Mouse (Mus musculus) cerebellum, postnatal 4 days (tissue): ENCODE data around the gene Pigg.

Experiments used
- DNase-seq, 2 experiments: peaks; one replicate each; pipeline ENCODE4 v3.0.0; 2022; ENCODE audit warnings: low spot score in 2 of 2, mixed read lengths in 1 of 2

The Pigg gene

DNA sequence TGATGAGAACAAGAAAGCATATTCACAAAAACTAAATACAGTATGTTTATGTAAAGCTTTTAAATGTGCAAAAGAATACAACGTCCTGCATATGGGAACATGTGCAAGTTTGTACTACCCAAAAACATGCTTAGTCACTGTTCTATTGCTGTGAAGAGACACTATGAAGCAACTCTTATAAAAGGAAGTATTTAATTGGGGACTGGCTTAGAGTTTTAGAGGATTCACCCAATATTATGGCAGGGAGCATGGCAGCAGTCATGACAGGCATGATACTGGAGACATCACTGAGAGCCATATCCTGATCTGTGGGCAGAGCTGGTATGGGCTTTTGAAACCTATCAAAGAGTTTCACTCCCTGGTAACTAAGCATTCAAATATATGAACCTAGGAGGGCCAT is 45.5 kb downstream of the Pigg start:
- DNase-seq, result no peak

DNA sequence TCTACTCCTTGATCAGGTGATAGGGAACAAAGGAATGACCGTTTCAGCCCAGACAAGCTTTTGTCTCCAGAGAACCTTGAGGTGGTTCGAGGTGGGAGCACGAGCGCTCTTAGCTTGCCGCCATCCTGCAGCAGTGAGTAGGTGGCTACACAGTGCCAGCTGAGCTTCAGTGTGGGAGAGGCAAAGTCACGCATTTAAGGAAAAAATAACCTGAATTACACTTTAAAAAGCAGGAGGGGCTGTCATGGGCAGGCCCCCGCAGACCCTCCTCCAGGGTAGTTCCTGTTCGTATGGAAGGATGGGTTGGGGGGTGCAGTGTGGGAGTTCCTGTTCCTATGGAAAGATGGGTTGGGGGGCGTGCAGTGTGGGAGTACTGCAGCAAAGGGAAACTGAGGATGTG is 47.1 kb downstream of the Pigg start:
- no peak for DNase-seq

DNA sequence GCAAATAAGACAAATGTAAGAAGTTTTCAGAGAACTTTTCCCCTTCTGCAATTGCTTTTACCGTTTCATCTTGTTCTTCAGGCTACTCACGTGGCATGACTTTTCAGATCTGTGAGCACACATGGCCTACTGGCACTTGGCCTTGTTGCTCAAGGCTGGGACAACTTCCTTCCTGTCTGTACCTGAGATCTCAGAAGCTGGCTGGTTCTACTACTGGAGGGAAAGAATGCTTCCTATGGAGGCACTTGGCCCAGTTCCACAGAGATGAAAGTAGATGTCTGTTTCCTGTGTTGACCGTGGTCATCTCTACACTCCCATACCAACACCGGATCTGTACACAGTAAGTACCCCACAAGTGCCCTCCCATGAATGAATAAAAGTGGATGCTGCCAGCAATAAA is 47.8 kb downstream of the Pigg start:
- DNase-seq, result no peak

DNA sequence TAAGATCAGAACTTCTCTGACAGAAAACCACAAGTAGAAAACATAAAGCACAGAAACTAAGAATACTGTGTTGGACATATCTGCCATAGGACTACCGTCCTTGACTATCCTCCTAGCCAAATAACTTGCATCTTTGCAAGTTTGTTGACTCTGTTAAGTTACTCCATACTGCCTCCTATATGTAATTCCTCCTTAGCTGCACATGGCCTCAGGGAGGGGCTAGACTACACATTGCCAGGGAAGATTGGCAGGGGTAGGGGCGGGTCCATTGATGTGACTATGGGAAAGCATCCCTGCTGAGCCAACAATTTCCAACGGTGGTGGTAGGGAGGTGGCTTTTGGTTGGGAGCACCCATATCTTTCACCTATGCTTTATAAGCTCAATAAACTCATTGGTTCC is 49.9 kb downstream of the Pigg start:
- DNase-seq, result no peak

DNA sequence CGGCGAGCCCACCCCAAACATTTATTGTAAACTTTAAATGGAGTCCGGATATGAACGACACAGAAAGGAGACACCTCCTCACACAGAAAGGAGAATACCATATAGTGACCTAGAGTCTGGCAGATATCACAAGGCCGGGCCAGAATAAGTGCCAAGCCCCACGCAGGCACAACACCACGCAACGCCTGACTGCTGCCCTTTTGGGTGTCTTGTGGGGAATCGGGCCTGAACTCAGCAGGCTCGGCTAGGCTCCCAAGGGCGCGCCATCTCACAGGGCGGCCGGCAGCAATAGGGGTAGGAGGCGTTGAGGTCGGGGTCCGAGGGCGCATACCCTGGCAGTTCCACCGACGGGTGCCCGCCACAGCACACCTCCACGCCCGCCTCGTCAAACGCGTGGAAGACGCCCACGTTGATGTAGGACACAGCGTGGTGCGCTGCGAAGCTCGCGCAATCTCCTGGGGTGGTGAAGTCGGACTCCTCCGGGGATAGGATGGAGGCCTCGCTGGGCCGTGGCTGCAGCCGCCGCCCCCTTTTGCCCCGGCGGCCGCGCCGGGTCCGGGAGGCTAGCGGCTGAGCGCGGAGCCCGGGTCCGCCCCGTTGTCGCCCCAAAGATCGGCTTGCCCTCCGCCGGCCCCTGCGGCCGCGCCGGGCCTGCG is 54.0 kb downstream of the Pigg start:
- peak in 1 of 2 experiments; percentile 22 for DNase-seq

DNA sequence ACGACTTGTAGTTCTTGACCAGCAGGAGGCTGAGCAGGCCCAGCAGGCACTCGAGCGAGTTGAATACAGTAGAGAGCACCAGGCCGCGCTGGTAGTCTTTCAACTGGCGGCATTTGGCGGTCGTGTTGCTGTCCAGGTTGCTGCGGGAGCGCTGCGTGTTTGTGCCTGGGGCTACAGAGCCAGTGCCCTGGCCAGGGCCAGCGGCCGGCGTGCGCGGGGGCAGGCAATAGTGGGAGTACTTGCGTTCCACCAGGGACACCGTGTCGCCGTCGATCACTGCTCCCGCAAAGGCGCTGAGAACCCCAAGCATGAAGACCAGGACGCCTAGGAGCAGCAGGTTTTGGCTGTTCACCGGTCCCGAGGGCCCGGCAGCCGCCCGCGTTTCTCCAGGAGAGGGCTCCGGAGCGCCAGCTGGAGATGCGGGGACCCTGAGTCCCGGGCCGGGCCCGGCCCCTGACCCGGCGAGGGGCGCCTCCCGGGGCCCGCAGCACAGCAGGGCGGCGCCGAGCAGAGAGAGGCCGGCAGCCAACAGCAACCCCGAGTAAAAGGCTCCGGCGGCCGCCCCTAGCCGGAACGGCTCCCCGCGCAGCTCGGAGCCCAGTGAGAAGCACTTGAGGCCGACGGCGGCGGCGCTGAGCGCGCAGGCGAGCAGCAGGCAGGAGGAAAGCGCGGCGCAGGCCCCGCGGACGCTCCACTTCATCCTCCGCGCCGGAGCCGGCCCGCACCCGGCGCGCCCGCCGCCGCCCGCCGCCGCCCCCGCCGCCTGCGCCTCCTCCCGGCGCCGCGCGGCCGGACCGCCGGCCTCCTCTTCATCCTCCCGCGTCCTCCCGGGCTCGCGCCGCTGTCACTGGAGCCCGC is 54.8 kb downstream of the Pigg start:
- peak; percentile 24 to 27 for DNase-seq

DNA sequence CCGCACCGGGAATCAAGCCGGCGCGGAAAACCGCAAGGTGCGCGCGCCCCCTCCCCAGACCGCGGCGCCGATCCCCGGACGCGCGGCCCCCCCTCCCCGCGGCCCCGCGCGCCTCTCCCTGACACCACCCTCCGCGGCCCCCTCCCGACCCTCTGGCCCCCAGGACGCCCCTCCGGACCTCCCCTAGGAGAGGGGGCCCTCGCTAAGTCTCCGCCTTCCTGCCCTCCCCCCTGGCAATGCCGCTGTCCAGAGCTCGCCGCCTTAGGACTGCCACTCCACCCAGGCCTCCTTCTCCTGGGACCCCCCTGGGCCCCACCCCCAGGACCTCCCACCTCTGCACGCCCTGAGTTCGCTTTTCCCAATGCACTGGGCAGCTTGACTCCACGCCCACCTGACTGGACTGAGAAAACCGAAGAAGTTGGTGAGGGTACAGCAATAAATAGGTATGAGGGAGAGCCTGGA is 55.5 kb downstream of the Pigg start, which contains the start of gene Gm42517:
Gene Gm42517 (minus strand): TSS at position 52 of the 462 bp plus-strand sequence.
- DNase-seq, result no peak

DNA sequence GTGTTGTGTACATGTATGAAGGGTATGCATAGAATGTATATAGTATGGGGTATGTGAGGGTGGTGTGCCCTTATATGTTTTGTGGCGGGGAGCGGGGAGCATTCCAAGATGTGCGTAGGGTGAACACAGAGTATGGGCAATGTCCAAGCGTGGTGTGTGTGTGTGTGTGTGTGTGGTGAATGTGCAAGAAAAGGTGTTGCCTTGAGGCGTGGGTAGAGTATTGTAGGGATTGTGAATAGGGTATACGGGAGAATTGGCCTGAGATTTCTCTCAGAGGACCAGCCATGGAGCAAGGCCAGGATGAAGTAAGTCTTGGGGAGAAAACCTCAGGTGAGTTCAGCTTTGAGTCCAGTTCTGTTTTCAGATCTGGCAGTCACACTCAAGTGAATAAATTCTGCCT is 56.0 kb downstream of the Pigg start:
- no peak for DNase-seq

DNA sequence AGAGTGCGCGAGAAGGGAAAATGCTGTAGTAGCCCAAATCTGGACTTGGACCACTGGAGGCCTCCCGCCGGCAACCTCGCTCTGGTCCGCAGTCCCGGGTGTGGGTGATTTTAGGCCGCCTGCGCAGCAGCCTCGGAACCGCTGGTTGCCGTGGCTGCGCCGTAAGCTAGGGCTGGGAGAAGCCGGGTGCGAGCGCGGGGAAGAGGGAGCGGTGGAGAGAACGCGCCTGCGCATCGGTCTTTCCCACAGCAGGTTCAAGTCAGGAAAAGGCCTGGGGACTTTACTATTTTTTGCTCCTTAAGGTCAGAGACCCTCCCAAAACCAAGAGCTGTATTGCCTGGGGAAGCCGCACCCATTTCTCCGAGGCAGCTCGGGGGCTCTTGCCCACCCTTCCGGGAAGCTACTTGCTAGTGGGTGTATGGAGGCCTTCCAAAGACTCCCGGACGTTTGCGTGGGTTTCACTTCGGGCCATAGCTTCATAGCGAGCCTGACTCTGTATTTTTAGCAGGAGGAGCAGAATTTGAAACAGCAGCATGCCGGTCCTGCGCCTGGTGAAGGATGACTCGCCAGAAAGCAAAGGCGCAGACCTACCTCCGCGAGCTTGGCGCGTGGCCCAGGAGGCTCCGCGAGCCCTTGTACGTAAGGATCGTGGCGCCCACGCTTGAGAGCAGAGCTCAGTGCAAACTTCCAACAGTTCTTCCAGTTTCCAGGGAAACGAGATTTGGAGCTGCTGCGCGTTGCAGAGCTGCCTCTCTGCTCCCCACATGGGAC is 56.6 kb downstream of the Pigg start:
- peak; percentile 28 to 37 for DNase-seq

DNA sequence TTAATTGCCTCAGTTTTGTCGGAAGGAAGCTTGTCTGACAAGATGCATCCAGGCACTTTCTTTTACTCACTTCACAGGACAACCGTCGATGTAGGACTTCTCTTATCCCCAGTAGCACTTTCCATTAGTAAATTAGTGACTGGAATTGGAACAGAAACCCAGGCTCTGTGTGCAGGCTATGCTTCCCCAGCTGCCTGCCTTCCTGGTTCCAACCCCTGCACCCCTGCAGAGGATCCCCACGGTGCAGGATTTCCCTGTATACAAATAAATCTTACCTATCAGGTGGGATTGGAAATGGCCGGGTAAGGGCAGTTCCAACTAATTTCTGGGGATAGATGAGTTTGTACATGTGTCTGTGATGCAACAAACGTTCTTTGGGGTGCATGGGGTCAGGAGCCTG is 57.6 kb downstream of the Pigg start:
- no peak for DNase-seq

DNA sequence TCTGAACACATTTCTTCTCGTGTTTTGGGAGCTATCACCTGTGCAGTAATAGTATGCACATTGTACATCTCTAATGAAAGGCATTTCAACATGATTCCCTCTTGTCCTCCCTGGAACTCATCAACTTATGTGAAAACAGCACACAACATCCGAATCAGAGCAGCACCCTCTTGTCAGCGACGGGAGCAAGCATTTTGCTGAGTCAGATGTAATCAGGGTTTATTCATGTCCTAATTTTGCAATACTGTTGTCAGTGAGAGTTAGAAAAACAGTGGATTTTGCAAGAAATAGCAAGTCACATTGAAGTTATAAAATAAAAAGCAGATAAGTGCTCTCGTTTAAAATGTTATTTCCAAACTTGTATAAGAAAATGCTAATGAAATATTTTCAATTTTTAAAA is 61.7 kb downstream of the Pigg start:
- DNase-seq, result no peak

DNA sequence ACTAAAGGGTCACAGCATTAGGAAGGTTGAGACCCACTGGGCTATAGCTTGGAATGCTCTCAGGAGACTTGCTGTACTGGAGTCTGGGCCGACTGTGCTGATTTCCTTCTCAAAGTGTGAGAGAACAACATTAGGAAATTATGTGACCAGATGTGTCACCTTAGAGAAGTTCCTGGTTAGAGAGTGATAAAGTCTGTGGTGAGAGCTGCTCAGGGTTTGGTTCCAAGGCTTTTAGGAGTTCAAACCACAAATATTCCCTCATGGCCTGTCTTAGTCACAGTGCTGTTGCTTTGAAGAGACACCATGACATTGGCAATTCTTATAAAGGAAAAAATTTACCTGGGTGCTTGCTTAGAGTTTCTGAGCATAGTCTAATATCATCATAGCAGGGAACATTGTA is 63.6 kb downstream of the Pigg start:
- DNase-seq, result no peak

DNA sequence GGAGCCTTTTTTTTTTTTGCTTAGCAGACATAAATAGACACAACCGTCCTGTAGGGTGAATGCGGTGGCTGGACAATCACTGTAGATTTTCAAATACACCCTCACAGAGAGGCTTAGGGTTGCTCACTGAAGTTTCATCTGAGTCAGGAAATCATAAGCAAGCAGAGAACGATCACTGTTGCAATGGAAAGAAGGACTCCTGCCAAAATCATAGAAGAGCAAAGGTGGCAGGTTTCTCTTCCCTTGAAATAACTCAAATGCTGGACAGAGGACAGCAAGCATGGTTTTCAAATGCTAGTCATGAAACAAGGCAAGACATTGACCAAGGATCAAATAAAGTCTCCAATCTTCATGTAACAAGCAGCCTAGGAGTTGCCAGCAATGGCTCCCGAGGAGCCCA is 65.9 kb downstream of the Pigg start:
- no peak for DNase-seq

DNA sequence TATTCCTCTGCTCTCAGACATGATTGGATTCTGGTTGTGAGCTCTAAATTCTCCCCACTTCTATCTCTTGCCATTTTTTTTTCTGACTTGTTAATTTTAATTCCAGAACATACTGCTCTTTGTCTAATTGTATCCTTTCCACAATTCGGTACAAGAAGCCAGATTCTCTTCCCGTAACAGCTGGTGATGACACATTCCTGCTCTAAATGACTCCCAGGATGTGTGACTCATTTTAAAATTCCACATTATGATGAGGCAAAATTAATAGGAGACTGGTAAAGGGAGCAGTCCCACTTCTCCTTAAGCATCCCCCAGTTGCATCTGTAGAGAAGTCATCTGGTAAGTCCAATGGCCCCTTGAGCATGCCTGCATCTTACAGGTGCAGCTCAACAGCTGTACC is 73.2 kb downstream of the Pigg start:
- no peak for DNase-seq

DNA sequence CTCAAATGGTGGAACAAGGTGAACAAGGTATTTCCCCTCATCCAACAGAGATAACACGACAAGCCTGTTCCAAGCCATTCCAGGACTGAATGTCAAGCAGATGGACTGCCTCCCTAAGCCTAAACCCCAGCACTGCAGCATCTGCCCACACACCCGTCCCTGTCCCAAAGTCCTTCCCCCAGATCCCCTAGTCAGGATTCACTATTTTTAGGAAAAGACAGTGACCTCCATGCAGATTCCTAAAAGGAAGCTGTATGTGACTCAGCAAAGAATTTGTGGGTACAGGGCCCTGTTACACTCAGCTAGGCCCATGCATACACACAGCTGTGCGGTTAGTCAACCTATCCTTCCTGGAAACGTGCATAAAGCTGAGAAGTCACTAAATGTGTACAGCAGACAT is 74.0 kb downstream of the Pigg start:
- no peak for DNase-seq

DNA sequence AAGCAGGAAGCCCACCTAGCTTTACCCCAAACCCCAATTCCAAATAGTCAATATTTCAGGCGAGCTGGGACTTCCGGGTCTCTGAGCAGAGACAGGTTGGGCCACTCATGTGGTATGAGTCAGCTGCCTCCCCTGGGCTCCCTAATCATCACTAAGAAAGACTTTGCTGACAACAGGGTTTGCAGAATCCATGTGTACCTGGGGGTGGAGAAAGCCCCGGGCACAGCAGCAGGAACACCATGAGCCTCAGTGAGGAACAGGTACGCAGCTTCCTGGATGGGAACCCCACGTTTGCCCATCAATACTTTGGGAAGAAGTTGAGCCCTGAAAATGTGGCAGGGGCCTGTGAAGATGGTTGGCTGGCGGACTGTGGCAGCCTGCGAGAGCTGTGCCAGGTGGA is 75.8 kb downstream of the Pigg start, which contains the start of gene Pde6b:
Gene Pde6b (plus strand): TSS at position 191 of the 400 bp plus-strand sequence.
- no peak for DNase-seq

DNA sequence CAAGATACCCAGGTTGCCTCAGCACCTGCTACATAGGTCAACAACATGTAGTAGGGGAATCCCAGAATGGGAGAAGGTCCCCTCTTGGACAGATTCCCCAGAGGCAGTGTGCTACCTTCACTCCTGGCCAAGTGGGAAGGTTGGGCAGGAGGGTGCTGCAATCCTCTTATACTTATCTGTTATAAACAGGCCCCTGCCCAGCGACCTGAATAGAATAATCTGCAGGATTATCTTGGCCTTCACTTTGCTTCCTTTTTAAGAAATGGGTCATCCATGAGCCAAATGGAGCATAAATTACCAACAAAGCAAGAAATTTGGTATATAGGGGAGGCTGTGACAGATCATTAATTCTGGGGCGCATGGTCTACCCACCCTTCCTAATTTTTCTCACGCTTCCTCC is 77.3 kb downstream of the Pigg start:
- no peak for DNase-seq
